Mouse (Mus musculus) CH12.LX (cell line): ENCODE data around the gene Zc3h10.

ENCODE experiments used
- CTCF ChIP-seq, 2 experiments: IDR thresholded peaks in 1 of 2; conservative IDR thresholded peaks in 1 of 2; 2 replicates each; pipeline ENCODE4 v1.5.1; 2011 to 2012; ENCODE audit warnings: low read depth in 2 of 2, low read length in 2 of 2, improper control_type of control experiment in 1 of 2, inconsistent platforms in 1 of 2, mild to moderate bottlenecking in 1 of 2, moderate library complexity in 1 of 2
- E2F4 ChIP-seq: IDR thresholded peaks from 2 replicates; pipeline ENCODE4 v1.6.1; 2011; ENCODE audit warnings: low read depth, low read length, improper control_type of control experiment; ENCODE audit not compliant: insufficient replicate concordance

DNA sequence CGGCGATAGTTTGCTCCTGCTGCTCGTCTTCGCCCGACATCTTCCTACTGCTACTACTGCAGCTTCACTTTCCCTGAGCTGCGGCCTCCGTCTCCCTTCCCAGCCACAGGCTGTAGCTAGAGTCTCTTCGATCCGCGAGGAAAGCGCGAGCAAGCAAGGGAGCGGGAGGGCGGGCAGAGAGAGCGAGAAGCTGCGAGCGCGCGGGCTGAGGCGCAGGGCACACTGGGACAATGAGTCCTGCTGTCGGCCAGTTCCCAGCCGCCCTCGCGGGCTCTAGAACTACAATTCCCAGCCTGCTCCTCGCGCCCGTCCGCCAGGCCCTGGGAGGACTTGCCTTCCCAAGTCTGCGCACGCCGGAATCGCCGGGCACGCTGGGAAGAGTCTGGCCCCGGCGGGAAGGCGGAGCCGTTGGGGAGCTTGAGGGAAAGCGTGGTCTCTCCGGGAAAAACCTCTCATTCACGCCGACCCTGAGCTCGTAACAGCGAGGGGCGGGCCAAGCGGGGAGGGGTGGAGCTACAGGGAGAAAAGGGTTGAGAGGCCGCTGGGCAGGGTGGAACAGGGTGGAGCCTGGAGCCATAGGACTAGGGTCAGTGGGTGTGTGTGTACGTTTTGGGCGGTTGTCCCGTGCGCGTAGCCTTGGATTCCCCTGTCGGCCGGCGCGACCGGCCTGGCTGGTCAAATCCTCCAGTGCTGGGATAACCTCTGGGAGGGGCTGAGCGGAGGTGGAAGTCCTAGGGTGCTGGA, 18.4 kb upstream of the Zc3h10 start, which contains the start of gene Pa2g4:
- TF ChIP-seq CTCF (conservative IDR thresholded peaks at IDR 0.05 in 1 of 2, IDR thresholded peaks at IDR 0.05 in 1 of 2; ENCODE audit: low read depth in 2 of 2, low read length in 2 of 2) (no peak), E2F4 (peak; percentile 83; the same call in 1 of the 2 replicates)
